Mouse (Mus musculus) thymus, postnatal 4 days (tissue): Measurements from ENCODE around the gene Lrrc8c.
A peak's percentile ranks its signal among the peaks of the same experiment; 100 is the strongest.

Source experiments
- DNase-seq: peaks from one replicate; pipeline ENCODE4 v3.0.0; 2021

The Lrrc8c gene

DNA sequence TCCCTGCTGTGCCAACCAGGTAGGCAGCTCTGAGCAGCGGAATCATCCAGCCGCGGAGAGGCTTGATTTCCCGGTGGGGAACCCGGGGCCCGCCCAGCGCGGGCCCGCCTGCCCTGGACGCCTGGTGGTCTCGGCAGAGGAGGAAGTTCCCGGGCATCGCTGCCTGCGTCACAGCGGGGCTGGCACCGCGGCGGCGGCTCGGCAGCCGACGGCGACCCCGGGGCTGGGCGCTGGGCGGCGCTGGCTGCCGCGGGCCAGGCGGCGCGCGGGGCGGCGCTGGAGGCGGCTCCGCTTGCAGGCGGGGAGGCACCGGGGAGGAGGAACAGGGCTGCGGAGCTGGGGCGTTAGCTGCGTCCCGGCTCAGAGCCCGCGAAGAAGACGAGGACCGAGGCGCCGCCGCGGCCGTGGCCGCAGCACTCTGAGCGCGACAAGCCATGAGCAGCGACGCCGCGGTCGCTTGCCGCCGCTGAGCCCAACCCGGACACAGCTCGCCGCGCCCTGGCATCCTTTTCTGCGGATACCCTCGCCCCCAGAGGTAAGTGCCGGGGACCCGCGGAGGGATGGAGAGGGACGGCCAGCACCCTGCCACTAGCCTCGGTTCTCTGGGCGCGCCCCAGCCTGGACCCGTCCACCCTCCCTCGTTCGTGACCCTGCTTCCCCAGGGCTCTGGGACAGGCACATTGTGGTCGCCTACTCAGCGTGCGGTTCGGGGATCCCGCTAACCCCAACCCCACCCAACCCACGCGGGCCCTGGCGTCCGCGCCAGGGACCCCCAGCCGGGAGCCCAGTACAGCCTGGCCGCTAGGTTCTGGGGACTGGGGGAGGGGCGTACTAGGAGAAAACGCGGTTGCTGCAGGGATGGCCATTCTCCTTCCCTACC is at the start of gene Lrrc8c:
Gene Lrrc8c (plus strand): TSS at position 293 of the 880 bp plus-strand sequence.
- DNase-seq, result peak; percentile 93

DNA sequence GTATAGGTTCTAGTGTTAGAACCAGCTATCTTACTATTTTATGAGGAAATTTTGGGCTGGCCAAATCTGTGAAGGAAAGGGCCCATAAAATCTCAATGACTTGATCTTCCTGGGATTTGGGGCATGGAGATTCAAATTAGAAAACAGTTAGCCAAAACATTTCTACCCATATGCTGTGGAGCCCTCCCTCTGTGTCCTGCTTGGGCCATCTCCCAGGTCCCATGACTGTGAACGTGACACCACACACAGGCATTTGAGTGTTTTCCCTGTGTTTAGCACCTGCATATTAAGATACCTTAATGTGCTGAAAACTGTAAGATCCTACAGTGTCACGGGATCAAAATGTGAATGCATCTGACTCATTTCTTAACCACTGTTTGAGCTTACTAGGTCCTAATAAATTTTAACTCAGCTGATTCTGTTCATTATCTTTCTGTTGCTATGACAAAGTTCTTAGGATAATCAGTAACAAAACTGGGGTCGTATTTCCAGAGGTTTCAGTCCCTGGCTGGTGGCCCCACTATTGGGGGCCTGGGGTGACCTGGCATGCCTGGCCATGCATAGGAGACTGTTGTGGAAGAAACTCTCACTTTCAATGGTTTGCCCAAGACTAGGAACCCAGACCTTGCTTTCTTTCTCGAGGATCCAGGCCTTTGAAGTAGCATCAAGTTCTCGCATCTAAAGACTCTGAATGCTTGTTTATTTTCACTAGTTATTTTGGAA is 46.0 kb upstream of the Lrrc8c start:
- no peak for DNase-seq

DNA sequence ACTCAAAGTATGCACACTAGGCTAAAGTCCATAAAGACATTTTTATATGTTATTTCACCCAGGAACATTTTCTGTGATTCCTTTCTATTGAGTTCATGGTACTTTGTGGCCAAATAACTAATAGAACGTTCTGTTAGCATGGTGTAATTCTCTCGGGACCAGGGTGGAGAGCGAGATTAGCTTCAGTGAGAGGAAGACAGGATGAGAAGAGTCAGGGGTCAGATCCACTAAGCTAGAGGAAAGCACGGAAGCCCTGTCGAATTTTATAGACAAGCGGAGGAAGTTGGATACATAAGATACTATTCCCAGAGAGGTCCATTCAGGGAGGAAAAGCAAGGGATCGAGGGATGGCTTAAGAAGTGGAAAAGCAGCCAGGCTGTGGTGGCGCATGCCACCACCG is 41.7 kb upstream of the Lrrc8c start:
- DNase-seq, result no peak

DNA sequence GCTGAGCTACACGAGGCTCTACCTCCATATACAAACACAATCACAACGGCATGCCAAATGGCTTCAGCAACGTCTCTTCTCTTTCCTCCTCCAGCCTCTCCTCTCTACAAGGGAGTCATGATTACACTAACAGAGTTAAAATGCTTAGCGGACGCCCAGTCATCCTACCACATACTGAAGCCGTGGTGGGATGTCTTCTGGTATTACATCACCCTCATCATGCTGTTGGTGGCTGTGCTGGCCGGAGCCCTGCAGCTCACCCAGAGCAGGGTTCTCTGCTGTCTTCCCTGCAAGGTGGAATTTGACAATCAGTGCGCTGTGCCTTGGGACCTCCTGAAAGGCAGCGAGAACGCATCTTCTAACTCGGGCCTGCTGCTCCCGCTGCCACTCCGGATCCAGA is 39.5 kb upstream of the Lrrc8c start:
- DNase-seq, result no peak

DNA sequence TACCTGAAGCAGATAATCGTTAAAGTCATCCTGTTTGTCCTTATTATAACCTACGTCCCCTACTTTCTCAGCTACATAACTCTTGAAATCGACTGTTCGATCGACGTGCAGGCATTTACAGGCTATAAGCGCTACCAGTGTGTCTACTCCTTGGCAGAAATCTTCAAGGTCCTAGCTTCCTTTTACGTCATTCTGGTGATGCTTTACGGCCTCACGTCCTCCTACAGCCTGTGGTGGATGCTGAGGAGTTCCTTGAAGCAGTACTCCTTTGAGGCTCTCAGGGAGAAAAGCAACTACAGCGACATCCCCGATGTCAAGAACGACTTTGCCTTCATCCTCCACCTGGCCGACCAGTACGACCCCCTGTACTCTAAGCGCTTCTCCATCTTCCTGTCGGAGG is 38.6 kb upstream of the Lrrc8c start:
- no peak for DNase-seq

DNA sequence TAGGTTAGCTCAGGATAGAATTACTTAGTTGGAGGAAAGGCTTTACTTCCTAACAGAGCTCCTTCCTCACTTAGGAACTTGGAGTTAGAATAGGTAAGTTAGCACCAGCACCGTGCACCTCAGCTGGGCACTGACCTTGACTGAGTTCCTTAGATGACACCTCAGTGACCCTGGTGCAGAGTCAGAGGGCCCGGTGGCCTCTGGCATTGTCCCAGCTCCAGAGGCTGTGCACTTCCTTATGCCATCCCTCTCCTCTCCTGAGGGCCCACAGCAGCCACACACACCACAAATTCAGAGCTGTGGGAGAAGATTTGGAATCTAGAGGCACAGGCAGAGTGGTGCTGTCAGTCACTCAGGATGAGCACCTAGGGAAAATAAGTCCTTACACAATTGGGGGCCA is 35.6 kb upstream of the Lrrc8c start:
- peak; percentile 6 for DNase-seq

DNA sequence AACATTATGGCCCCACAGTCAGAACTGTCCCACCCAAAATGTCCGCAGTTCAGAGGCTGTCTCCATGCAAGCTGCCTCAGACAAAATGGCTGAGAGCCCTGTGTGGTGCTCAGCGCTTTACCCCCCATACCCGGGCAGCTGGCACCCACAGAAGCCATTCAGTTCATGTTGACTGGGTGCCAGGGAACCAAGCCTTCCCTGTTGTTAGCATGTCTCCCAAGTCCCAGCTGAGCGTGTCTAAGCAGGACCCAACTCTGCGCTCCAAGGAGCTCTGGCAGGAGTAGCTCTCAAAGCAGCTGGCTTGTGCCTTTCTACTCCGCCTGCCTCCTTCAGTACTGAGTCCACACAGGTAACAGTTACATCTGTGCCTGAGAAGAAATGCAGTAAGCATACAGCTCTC is 34.9 kb upstream of the Lrrc8c start:
- peak; percentile 5 for DNase-seq

DNA sequence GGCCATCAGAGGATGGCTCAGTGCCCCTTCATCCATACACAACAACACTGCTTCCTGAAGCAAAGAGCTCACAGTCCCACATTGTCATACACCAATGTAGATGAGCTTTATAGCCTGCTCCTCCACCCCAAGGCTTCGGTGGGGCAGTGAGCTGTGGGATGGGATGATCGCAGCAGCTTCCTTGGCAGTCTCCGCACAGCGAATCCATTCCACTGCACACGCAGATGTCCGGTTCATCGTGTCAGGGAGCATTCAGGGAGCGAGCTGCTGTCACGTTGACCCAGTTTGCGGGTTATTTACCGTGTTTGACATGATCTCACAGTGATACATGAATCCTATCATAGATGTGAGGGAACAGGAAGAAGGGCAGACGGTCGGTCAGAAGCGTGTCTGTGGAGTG is 34.3 kb upstream of the Lrrc8c start:
- DNase-seq, result no peak

DNA sequence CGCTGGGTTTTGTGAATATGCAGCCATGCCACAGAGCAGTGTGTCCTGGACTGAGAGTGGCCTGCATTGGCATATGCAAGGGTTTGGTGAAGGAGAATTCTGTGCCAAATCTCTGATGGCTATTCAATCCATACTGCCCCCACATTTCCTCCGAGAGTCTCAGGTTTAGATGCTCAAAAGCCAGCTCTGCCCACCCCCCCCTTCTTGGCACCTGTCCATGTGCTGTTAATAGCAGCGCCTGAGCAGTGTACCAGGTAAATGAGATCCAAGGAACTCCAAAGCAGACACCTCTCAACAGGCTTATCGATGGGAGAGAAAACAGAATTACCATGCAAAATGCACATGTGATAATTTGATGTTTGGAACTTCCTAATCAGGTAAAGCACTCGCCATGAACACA is 29.0 kb upstream of the Lrrc8c start:
- no peak for DNase-seq

DNA sequence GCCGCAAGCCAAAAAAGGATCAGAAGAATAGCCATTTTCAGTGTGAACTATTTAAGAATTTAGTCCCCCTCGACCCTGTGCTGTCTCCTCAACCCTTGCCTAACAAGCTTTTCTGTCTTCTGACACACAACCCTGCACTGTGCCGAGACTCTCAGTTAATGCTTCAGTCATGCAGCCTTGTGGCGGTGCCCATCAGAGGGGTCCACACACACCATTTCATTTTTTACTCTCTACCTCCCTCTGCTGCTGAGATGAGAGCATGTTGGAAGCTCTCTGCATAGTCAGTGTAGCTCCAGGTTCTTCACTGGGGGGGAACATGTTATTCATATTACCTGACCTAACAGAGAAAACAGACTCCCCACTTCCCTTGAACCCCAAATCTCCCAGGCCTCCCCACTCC is 27.8 kb upstream of the Lrrc8c start:
- peak; percentile 57 for DNase-seq

DNA sequence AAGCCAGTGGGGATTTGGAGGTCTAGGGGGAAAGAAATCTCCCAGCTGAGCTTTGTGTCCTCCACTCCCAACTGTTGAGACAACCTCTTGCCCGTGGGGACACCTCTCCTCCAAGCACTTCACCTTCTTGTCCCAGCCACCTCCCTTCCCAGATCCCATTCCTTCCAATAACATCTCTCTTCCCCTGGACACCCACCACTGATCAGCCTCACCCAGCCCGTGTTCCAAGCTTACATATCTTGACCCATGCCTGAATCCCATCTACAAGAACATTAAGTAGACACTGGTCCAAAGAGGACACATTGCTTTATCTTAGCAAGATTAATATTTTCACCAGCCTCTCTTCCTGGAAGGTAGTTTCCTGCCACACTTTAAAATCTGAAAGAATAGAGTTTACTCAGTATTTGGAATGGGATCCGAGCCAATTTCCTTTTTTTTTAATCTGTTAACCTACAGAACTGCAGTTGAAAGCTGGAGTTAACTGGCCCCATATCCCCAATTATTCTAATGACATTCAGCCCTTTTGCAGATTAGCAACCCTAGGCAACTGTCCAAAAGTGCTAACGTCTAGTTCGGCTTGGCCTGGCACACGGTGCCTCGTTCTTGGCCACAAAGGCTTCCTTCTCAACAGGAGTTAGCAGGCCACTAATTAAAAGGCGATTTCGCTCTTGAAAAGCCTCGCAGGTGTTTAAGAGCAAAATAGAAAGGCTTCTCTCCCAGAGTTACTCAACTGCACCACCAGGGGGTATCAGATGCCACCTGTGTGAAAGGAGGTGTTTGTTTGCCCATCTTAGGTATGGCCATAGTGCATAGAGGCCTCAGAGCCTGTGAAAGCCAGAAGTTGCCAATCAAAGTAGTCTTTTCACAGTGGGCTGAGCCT is 26.6 kb upstream of the Lrrc8c start:
- peak; percentile 66 for DNase-seq

DNA sequence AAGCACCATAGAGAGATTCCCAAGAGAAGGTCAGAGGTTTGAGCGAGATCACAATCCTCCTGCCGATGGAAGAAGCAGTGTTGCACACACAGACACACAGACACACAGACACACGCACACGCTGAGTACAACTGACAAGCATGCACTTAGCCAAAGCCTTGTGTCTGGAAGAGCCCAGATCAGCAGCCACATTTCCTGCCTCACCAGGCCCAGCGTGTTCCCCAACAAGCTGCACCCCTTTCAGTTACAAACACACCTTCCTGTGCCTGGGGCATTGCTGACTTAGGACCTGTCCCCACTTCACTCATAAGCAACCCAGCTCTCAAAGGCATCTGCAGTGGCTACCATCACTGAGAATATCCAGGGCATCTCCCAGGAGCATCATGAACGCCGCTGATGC is 25.8 kb upstream of the Lrrc8c start:
- peak; percentile 37 for DNase-seq

DNA sequence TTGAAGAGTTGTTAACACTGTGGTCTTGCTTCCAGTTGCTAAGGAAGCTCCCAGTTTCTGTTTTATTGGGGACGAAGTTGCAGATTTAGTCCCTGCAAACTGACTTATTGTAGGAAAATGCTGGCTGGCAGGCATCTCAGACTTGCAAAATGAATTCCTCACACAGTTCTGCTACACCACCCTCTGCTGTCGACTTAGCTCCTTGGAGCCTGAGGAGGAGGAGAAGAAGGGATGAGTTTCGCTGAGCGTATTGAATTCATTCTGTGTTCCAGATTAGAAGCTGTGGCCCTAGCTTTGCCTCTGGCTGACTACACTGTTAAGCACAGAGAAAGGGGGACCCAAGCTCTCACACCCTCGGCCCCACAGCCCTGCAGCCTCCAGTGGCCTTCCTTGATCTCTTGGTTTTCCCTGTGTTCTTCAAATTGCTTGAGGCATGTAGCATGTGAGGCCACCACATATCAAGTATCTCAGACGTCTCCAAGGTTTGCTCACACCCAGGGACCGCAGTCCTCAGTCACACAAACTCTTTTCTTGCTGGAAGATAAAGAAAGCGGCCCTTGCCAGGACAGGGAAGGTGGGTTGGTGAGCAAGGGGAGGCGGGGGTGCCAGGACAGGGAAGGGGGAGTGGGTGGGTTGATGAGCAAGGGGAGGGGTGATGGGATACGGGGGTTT is 24.8 kb upstream of the Lrrc8c start:
- DNase-seq, result peak; percentile 37

DNA sequence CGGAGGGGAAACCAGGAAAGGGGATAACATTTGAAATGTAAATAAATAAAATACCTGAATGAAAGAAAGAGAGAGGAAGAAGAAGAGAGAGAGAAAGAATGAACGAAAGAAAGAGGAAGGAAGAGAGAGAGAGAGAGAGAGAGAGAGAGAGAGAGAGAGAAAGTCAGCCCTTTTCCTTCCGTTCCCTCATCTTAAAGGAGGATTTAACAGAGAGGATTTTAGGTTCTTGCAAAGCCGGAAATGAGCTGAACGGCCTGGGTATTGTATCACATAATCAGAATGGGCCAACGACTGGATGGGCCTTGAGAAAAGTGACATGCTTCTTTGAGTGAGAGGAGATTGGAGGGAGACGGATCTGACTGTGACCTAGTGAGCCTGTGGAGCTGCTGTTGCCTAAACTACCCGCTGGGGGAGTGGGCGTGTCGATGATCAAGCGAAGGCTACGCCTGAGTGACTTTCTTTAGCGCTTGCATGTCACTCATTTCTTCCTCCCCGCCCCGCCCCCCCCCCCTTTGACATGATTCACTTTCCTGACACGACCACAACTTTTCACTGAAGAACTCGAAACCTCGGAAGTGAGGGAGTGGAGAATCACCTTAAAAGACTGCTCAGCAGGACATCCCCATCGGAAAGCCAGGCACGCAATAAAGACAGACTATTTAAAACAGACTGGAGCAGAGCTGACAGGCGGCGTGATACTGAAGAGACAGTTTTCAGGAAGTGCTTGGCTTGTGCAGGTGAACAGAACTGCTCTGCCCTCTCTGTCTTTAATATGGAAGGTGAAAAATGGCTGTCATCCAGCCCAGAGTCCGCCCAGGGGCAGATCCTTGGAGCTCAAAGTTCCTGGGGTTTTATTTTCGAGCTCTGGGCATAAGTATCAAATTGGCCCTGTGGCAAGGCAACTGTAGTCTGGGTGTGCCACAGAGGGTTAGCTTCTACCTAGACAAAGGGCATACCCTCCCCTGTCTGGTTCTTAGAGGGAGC is 24.0 kb upstream of the Lrrc8c start:
- peak; percentile 93 for DNase-seq

DNA sequence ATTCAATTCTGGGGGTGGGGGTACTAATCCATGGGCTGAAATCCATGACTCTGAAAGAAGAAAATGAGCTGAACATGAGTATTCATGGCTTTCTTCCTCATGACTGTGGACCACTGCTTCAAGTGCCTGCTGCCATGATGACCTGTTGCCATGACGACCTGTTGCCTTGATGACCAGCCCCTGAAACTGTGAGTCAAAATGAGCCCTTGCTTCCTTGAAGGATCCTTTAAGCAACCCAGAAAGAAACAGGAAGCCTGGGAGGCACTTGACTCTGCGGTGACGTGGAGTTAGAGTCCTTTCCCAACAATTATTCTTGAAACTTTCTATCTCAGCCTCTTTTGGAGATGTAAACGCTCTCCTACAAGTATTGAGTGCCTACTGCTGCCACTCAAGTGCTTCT is 23.1 kb upstream of the Lrrc8c start:
- DNase-seq, result no peak

DNA sequence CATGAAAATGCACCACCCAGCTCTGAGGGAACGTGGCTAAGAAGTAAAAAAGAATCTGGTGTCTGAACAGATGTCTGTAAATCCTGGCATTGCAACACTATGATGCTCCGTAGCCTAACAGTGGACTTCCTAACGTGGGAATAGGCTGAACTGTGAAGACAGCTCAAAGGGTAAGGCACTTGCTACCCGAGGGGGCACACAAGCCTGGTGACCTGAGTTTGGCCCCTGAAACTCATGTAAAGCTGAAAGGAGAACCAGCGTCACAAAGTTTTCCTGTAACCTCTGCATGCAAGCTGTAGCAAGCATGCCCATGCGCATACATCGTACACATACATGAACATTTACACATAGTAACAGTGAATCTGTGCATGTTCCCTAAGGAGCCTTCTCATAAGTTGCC is 22.6 kb upstream of the Lrrc8c start:
- DNase-seq, result no peak

DNA sequence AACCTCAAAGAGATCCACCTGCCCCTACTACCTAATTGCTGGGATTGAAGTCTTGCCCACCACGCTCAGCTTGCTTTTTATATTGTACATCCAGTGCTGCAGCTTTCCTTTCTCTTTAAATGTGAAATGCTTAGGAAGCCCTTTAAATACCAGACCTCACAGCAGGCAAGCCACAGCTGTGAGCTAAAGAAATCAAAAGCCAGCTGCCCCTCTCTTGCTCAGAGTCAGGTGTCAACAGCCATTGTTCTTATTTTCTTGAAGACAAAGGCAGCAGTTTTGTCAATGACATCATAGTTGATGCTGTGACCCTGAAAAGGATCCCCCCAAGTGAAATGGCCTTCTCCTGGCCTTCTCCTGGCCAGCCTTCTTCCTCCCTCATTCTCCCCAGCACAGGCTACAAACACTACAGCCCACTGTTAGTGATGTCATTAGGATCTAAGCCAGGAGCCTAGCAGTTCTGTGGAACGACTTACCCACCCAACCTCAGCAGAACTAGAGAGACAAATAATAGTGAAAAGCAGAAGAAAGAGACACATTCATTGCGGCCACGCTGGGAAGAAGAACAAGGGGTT is 20.7 kb upstream of the Lrrc8c start:
- peak; percentile 30 for DNase-seq

DNA sequence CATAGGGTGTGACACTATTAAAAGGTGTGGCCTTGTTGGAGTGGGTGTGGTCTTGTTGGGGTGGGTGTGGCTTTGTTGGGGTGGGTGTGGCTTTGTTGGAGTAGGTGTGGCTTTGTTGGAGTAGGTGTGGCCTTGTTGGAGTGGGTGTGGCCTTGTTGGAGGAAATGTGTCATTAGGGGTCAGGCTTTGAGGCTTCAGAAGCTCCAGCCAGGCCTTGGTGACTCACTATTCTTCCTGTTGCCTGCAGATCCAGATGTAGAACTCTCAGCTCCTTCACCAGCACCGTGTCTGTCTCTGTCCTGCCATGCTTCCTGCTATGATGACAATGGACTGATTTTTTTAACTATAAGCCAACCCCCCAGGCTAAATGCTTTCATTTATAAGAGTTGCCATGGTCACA is 19.8 kb upstream of the Lrrc8c start:
- no peak for DNase-seq

DNA sequence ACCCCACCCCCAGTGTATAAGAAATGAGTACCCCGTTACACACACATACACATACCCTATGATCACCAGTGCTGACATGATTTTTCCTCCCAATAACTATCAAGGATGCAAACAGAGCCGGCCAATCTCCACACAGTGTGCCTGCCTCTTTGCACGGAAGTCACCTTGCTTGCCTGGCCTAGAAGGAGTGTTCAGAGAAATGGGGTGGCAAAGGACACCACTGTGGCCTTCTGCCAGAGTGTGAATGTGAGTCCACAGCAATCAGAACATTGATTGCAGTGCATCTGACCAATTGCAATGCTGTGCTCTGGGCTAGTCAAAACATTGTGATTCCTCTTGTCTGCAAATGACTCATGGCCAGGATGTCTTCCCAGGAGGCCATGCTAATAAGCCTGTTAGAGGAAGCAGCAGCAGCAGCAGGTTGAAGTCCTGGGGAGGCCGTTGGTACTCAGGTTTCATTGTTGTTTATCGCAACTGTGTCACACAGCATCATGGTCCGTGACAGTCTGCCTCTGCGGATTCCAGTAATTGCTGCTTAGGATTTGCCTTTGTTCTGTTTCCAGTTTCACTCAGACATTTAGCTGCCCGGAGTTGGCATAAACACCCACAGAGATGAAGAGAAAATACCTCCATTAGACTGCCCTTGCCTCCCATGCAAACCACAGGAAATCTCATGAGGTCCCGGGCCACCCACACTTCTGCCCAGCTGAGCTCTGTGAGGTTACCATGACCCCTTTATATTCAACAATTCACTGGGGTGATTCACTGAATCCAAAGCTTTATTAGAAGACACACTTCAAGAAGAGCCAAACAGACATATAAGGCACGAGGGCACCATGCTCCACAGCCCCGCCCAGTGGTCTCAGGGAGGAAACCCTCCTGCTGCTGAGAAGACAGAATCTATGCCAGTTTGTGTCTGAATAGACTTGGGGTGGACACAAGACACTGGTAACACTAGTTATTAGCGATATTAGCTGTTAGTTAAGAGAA is 18.8 kb upstream of the Lrrc8c start:
- DNase-seq, result peak; percentile 85

DNA sequence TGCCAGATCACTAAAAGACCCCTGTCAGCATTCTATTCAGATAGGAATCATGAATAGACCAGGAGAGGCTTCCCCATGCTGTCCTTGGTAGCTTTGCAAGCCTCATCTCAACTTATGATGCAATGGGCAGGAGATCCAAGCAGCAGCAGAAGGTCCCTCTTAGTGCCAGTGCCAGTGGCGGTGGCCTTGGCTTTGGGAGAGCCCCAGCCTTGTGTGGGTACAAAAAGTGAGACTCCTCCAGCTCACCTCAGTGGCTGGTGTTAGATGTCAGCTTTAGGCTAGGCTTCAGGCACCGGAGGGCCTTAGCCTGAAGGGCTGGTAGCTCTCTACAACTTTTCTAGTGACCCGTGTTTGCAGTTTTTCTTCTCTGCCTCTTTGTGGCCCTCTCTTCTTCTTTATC is 18.1 kb upstream of the Lrrc8c start:
- no peak for DNase-seq
